Mouse (Mus musculus): Measurements from ENCODE around the gene Socs5.

- no peak for TF ChIP-seq CTCF (IDR thresholded peaks at IDR 0.05; ENCODE audit: low read depth, low read length)
- no peak for TF ChIP-seq EP300 (IDR thresholded peaks at IDR 0.05; ENCODE audit: insufficient read depth, low read depth, low read length)
- no peak for TF ChIP-seq POLR2A (IDR thresholded peaks at IDR 0.05; ENCODE audit: insufficient read depth, low read length)
These were observed 68.9 kb downstream of the Socs5 start for GRCm38 (mm10) chr17:87176066-87177012.

All from ES-Bruce4 (cell line).